Mouse (Mus musculus) thymus, postnatal 10 days (tissue): ENCODE data around the gene Nrxn2.

Experiments used
- DNase-seq, 2 experiments: peaks; one replicate each; pipeline ENCODE4 v3.0.0; 2021; ENCODE audit warnings: low spot score in 2 of 2

Gene Nrxn2

DNA sequence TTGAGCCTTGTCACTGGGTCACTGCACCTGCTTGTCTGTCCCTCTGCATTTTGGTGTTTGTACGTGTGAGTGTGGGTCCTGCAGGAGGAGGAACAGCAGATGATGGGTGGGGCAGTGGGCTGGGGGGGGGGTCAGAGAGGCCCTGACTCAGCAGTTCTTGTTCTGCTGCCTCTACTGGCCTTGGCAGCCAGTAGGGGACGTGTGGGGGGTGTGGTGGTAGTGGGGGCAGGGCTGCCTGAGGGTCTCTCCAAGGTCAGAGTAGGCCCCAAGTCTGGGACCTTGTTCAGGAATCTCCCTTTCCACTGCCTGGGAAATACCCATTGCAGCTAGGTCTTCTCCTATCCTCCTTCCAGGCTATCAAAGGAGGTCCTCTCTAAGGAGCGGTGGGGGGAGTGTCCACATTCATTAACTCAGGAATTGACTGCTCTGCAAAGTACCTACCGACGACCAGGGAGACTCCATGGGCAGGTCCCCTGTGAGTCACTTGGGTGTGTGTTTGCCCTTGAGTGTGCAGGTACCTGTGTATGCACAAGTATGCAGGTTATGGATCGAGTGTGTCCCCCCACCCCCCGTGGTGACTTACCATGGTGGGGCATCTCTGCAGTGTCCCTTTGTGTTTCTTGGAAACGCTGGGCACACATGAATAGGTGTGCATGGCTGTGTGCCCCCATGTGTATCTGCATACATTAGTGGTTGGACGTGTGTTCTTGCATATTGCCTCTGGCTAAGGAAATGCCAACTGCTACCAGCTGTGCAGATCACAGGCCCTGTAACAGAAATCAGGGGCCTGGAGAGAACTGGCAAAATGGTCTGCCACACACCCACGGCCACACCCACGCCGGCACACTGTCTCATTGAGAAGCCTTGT, 1.4 kb upstream of the Nrxn2 start:
- DNase-seq: no peak

- DNase-seq: peak in 1 of 2 experiments; percentile 13
Observed at GRCm38 (mm10) chr19:6418984-6419692, 607 bp downstream of the Nrxn2 start.

GRCm38 (mm10) chr19:6419805-6420310, 1.3 kb downstream of the Nrxn2 start:
- DNase-seq: no peak

DNA sequence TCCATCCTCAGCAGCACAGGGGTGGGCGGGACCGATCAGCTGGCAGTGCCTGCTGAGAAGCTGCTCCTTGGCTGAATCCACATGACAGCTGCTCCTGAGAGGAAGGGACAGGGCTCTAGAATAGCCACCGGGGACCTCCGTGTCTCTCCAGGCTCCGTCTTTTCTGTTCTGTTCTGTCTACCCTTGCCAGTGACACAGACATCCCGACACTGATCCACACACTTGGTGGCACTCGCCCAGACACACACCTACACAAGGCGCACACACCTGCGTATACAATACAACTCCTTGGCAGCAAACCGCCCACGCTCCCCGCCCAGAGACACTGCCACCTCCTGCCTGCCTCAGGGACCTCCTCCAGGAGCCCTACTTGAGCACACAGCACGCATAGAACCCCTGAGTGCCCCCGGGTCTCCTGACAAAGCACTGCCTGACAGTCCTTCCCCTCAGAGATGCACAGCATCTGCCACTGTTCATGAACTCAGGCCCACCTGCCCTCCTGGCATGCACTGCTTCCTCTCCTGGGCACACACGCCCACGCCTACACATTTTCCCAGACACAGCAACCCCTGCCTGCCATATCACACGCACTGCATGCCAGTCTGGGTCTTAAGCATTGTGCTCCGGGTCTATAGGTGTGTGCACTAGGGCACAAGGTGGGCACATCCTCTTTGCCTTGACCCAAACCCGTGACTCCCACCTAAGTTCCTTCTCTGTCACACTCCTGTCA, 2.1 kb downstream of the Nrxn2 start:
- DNase-seq: no peak

DNA sequence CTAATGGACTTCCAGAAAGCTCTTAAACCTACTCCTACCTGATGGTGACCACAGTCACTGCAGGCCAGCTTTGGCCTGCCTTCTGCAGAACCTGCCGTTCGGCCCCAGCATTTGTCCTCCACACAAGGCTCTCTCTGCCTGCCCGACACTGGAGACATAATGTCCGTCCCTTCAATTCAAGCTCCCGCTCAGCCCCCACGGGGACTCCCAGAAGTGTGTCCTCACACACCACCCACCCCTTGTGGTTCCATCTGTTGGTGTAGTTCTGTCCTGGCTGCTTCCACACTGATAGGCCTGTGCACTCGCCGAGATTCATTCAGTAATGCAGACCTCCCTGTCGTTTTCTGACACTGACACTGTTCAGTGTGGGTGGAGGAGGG, 2.7 kb downstream of the Nrxn2 start:
- no peak for DNase-seq

DNA sequence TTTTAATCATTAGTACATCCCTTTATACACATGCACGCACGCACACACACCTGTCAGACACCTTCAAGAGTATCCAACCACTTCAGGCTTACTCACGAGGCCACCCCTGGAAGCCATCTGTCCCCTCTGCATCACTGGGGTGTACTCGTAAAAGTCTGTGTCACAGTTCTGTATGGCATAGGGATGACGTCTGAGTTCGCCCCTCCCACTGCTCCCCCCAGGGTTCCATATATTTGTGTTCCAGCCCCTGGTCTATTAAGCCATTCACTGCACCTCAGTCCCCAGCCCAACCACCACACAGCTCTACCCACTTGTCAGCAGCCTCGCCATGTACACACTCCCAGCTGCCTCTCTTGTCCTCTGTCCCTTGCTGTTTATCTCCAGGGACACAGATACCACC, 3.5 kb downstream of the Nrxn2 start:
- no peak for DNase-seq

DNA sequence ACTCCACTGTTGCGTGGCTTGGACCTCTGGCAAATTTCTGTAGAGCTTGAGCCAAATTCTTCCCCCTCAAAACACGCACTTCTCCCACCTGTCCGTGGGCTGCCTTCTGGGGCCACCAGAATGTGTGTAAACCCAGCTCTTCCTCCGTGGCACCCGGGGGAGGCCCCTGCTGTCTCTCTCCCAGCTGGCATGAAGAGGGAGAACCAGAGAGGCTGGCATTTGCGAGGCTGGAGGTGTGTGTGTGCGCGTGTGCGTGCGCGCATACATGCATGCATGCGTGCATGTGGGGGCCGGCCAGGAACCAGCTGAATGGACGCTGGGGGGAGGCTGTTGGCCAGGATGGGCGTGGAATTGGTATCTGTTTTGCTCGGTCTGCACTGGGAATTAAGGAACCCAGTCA, 4.7 kb downstream of the Nrxn2 start:
- no peak for DNase-seq

DNA sequence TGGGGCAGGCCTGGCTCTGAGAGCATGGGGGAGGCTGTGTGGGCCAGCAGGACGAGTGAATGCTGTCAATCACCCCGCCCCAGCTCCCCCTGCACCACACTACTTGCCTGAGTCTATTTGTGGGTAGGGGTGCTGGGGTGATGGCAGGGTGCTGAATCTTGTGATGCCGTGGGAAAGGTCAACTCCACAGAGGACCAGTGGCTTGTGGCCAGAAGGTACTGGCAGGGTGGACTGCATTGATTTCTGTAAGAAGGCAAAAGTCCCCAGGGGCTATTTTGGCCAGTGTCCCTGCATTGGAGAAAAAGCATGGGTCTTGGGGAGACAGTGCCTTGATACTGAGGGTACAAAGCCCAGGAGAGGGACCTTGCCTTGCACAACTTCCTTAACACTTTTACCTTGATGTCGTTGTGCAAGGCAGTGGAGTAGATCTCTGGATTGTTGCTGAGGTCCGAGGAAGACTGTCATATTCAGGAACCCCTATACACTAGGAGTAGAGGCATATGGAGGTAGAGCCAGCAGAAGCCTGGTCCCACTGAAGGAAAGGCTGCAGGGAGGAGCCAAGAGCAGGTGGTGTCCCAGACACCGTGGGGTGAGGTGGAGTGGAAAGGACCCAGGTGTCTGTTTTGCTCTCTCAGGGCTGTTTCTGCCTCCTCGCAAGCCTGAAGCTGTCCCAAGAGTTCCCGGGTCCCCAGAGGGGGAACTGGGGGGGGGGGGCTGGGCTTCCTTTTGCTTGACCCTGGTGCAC, 5.8 kb downstream of the Nrxn2 start:
- no peak for DNase-seq

- DNase-seq: no peak
Observed at GRCm38 (mm10) chr19:6425595-6425994, 7.1 kb downstream of the Nrxn2 start.

GRCm38 (mm10) chr19:6426703-6427500, 8.4 kb downstream of the Nrxn2 start:
- peak in 1 of 2 experiments; percentile 26 for DNase-seq

GRCm38 (mm10) chr19:6427653-6428434, 9.3 kb downstream of the Nrxn2 start:
- no peak for DNase-seq

- DNase-seq: peak; percentile 52 to 72
Observed at GRCm38 (mm10) chr19:6428501-6429200, 10.1 kb downstream of the Nrxn2 start.

- no peak for DNase-seq
Observed at GRCm38 (mm10) chr19:6443016-6443415, 24.5 kb downstream of the Nrxn2 start.

DNA sequence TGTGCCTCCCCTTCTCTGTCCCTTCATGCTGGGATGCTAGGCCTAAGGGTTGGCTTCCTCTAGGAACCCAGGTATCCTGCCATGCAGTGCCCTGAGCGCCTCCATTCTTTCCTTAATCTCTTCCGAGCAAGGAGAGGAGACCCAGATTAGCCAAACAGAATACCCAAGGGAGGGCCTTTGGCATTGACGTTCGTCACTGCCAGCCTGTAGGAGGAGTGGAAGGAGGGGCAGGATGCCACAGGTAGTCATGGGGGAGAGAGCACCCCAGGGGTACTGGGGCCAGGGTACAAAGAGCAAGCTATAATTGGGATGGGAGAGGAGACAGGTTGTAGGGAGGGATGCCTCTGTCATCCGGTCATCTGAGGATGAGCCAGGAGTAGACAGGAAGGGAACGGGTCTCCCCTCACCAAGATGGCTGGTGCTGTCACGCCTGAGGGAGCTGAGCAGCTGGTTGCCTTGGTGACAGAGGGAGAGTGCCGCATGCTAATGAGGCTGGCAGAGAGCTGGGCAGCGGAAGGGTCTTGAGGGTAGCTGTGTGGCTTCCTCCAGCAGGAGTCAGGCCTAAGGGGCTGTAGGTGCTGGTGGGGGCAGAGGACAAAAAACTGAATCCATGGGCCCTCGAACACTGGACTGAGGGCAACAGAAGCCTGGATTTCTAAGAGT, 27.4 kb downstream of the Nrxn2 start:
- DNase-seq: no peak

- DNase-seq: no peak
Observed at GRCm38 (mm10) chr19:6446736-6447437, 28.4 kb downstream of the Nrxn2 start.

DNA sequence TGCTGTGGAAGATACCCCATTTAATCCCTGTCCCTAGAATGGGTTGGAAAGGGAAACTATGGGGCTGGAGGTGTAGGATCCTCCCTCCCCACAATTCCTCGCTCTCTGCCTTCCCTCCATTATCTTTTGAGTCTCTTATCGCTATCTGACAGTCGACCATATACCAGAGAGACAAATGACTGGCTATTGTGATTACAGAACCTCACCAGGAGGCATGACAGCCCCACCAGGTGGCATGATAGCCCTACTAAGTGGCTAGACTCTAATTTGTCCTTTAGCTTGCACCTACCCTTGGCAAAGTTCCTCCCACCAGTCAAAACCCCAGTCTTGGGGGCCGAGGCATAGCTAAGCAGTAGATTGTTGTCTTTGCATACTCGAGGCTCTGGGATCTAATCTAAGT, 30.2 kb downstream of the Nrxn2 start:
- DNase-seq: no peak

DNA sequence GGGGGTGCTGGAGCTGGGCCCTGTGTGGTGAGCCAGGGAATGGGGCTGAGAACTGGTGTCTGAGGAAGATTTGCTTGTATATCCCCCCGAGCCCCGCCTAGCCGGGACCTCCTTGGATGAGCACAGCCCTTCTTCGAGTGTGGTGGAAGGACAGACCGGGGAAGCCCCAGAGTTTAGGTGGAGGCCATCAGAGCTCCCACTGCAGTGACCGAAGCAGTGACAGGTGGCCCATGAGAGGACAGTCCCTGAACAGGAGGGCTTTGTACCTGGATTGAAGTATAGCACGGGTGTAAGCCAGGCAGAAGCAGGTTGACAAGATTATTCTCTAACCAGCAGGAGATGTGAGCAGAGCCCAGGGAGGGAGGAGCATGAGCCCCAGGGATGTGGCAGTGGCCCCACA, 31.3 kb downstream of the Nrxn2 start:
- DNase-seq: no peak

DNA sequence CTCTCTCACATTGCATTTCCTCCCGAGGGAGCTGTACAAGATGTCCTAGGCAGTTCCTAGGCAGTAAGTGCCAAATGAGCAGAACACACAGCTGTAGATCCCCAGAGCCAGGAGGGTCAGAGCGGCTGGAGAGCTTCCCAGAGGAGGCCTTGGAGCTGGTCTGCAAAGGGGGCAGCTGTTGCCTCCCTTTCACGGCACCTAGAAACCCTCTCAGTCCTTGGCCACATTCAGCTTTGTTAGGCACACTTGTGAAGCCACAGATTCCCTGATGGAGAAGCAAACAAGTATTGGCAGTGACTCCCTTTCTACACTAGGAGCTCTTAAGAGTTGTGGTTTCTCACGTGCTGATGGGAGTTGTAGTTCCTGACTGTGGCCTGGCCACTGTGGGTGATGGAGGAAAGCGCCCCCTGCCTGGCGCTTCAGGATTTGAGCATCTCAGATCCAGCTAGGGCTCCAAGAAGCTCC, 33.5 kb downstream of the Nrxn2 start:
- peak; percentile 32 to 69 for DNase-seq
